Mouse (Mus musculus) T-helper 17 cell (primary cell): ENCODE results near the gene Macrod1.

Source experiments
- in situ Hi-C, 2 experiments: fragments of 300-600 bp; cut with MboI, MseI; formaldehyde crosslinking; loops; 1 replicate in 1 of 2; 2 replicates in 1 of 2; pipeline ENCODE4 v1.15.1; 2025; ENCODE audit warnings: high pct_unique_total_duplicates in 2 of 2

The Macrod1 gene

DNA sequence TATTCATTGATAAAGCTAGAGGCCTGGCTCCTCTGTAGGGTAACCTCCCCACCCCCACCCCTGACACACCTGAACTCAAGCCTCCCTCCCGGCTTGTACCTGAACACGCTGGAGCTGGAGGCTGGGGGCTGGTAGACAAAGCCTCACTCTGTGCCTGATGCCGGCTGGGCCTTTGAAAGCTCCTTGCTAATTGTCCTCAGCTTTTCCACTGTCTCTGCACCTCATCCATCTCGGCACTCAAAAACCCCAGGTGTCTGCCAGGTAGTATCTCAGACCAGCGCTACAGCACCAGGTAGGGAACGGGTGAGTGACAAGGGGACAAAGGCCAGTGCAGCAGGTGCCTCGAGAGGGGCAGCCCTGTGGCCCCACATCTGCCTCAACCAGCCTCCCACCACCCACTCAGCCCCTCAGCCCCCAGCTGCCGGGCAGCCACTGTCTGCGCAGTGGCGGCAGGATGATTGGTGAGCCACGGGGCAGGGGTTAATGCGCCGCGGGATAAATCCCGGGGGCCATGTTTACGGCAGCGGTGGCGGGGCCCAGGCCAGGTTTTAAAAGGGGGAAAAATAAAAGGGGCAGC is 129.2 kb downstream of the Macrod1 start:
- in situ Hi-C loops = no loop called here

- in situ Hi-C loops = no loop called here
Observed at GRCm38 (mm10) chr19:7187157-7187556, 130.5 kb downstream of the Macrod1 start.

DNA sequence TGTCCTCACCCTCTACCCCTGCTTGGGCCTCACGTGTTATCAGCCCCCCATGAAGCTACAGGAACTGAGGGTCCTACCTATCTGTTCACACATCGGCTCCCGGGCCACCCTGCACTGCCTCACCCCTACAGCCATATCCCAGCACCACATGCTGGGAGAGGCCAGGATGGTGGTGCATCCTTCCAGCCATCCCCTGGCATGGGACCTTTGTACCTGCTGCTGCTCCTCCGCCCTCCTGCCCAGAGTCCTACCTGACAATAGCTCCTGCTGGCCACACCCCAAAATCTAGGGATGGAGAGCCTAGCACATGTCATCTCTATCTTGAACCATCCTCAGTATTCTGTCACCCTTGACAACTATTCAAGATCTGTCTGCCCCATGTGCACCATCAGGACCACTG is 132.4 kb downstream of the Macrod1 start:
- in situ Hi-C loops = no loop called here

DNA sequence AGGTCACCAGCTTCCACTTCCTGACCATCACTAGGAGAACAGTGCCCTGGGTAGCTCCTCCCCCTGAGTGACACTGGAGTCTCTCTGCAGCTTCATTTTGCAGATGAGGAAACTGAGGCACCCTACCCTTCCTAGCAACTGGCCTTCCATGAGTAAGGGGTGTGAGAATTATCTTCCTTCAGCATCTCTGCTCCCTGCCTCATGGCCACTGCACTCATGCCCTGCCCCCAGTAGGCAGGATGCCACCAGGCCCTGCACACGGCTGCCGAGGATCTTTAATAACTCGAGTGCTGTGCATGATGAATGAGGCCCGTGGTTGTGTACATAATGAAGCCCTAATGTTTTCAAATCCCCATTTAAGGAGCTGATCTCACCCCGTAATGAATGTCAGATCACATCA is 134.4 kb downstream of the Macrod1 start:
- in situ Hi-C loops = loop anchor here (5.0 to 10.0 kb wide), 3 partner anchors 124 to 1696 kb away; partner anchors contain the start of gene Cfl1 (in 1 of the 2)

- in situ Hi-C loops = loop anchor here (5.0 to 10.0 kb wide), 3 partner anchors 124 to 1697 kb away; partner anchors contain the start of gene Cfl1 (in 1 of the 2)
Observed at GRCm38 (mm10) chr19:7191639-7192038, 135.0 kb downstream of the Macrod1 start.

DNA sequence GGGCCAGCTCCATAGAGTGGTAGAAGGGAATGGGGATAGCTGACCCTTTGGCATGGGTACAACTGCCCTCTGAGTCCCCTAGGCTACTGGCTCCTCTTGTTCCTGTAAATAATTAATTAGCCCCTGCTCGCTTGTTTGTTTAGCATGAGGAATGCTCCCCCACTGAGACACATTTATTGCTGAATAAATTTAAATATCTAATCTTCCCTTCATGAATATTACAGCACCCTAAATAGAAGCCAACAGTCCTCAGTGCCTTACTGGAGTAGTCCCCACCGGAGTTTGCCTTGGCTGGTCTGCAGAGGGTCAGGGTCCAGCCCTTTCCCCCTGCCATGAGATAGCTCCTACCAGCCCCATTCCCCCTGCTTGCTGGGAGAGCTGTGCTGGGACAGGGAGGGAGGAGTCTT is 136.0 kb downstream of the Macrod1 start:
- in situ Hi-C loops = loop anchor here (5.0 to 10.0 kb wide), 3 partner anchors 125 to 1698 kb away; partner anchors contain the start of gene Cfl1 (in 1 of the 2)

DNA sequence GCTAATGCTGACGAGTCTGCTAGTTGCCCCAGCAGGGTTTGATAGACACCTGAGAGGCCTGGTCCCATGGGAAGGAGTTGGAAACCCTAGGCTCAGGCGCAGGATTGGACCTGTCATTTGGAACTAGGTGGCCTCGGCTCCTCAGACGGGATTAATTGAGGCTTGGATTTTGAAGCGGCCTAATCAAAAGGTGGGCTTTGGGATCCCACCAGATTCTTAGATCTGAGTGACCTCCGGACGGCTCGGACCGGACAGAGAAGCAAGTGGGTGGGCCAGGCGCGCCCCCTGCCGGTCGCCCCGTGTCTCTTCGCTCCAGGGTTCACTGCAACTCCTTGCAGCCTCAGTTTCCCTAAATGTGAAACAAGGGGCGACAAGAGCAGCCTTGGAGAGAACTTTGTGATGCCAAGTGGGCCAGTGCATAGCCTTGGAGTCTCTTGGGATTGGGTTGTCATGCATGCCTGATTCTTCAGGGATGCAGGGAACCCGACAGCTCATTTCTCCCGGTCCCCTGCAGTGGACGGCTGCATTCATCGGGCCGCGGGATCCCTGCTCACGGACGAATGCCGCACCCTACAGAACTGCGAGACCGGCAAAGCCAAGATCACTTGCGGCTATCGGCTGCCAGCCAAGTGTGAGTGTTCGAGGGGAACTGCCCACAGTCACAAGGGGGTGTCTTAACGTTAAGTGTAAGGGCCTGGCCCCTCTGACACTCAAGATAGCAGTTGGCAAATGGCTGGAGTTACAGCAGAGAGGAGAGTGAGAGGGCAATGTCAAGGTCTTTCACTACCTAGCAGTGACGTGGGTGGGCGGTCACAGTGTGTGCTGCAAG is 139.5 kb downstream of the Macrod1 start:
- in situ Hi-C loops = loop anchor here (10.0 kb wide), 2 partner anchors 131 to 1701 kb away; partner anchors contain the start of gene Cfl1 (in 1 of the 2)

DNA sequence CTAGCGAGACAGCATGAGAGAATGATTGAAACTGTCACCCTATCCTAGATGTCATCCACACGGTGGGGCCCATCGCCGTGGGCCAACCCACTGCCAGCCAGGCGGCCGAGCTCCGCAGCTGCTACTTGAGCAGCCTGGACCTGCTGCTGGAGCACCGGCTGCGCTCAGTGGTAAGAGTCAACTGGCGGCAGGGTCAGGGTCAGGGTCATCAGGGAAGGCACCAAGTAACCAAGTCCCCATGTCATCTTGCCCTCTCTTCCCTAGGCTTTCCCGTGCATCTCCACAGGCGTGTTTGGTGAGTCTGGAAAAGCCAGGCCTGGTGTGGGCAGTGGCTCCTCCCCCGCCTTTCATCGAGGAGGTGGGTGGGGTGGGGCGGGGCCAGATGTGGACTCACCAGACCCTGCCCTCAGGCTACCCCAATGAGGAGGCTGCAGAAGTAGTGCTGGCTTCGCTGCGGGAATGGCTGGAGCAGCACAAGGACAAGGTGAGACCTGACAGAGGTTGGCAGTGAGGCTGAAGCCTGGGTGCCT is 140.2 kb downstream of the Macrod1 start:
- in situ Hi-C loops = loop anchor here (10.0 kb wide), 2 partner anchors 132 to 1702 kb away; partner anchors contain the start of gene Cfl1 (in 1 of the 2)

DNA sequence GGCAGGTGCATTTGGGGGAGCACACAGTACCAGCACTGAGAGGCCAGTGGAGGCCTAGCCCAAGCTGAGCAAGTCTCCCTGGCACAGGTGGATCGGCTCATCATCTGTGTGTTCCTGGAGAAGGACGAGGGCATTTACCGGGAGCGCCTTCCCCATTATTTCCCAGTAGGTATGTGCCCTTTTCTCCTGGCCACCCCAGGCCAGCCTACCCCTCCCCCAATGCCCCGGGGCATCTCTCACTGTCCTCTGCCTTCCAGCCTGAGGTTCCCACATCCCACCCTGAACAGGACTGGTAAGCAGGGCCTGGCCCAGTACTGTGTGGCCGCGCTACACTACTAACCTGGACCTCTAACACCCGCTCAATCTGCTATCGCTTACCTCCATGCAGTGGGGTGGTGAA is 140.8 kb downstream of the Macrod1 start:
- in situ Hi-C loops = loop anchor here (10.0 kb wide), 2 partner anchors 133 to 1703 kb away; partner anchors contain the start of gene Cfl1 (in 1 of the 2)

DNA sequence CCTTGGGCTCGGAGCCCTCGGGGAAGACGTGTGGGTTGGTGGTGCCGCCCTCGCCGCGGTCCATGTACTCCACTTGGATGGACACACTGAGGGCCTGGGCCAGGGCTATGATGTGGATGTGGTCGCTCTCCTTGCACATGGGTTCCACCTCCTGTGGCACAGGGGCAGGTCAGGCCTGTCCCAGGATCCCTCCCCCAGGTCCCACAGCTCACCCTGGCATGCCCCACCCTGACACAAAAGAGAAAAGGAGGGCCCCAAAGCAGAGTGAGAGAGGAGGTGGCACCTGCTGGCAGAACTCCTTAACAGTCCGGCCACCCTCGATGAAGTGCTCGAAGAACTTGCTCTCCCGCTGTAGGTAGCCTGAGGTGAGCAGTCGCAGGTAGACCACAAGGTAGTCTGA is 142.5 kb downstream of the Macrod1 start:
- in situ Hi-C loops = loop anchor here (10.0 kb wide), 2 partner anchors 134 to 1704 kb away; partner anchors contain the start of gene Cfl1 (in 1 of the 2)

DNA sequence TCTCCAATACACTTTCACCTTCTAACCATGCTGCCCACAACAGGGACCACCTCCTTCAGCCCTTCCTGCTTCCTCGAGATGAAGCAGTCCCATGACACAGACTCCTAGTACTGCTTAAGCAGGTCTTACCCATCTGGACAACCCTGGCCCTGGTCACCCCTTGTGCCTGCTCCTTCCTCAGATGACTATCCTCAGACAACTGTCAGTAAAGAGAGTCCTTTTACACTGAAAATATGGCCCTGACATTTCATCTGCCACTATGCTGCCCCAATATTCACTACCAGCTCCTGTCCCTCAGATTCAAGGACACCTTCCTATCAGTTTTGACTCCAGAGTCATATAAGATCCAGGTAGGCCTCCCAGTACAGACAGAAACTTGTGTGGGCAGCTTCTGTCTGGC is 143.8 kb downstream of the Macrod1 start:
- in situ Hi-C loops = loop anchor here in 1 of 2 experiments (10.0 kb wide), 1 partner anchor 1736 kb away; the partner anchor contains the start of genes Ctsw and Fibp

DNA sequence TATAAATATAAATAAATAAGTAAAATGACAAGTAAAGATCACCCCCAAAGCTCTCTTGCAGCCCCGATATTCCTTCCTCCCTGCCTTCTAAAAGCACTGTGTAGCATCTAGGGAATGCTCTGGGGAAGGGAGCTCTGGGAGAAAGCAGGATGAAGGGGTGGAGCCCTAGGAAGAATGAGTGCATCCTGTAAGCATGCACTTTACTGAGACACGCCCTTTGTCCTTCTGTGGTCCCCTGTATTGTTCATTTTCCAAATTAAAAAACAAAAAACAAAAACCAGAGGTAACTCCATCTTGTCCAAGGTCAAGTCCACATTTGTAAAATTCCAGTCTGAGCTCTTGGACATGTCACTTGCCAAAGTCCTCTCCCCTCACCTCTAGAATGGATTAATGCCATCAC is 148.3 kb downstream of the Macrod1 start:
- in situ Hi-C loops = loop anchor here in 1 of 2 experiments (10.0 kb wide), 1 partner anchor 1740 kb away; the partner anchor contains the start of genes Ctsw and Fibp

- in situ Hi-C loops = loop anchor here in 1 of 2 experiments (10.0 kb wide), 1 partner anchor 1741 kb away; the partner anchor contains the start of genes Ctsw and Fibp
Observed at GRCm38 (mm10) chr19:7205326-7205725, 148.7 kb downstream of the Macrod1 start.

- in situ Hi-C loops = loop anchor here in 1 of 2 experiments (10.0 kb wide), 1 partner anchor 1741 kb away; the partner anchor contains the start of genes Ctsw and Fibp
Observed at GRCm38 (mm10) chr19:7205753-7206736, 149.4 kb downstream of the Macrod1 start, which contains the start of gene Otub1. Otub1 (minus strand) TSS chr19:7206316.

GRCm38 (mm10) chr19:7209907-7210646 is 153.5 kb downstream of the Macrod1 start:
- in situ Hi-C loops = loop anchor here in 1 of 2 experiments (10.0 kb wide), 1 partner anchor 1745 kb away; the partner anchor contains the start of genes Ctsw and Fibp

- in situ Hi-C loops = no loop called here
Observed at GRCm38 (mm10) chr19:7212216-7212615, 155.6 kb downstream of the Macrod1 start.

- in situ Hi-C loops = no loop called here
Observed at GRCm38 (mm10) chr19:7213010-7213409, 156.4 kb downstream of the Macrod1 start.

DNA sequence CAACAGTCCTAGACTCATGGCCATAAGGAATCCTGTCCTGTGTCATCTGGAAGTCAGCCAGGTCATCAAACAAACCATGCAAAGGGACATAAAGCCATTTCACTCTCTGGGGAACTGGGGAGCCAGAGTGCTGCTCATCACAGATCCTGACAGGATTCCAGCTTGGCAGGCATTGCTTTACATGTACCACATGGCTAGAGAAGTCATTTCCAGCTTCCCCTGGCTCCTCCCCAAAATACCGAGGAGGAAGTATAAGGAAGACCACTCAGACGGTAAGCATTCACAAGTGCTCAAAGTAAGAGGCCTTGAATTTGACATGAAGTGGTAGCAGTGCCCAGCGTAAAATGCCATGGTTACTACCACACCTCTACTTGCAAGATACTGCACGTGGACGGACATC is 157.9 kb downstream of the Macrod1 start:
- in situ Hi-C loops = no loop called here

DNA sequence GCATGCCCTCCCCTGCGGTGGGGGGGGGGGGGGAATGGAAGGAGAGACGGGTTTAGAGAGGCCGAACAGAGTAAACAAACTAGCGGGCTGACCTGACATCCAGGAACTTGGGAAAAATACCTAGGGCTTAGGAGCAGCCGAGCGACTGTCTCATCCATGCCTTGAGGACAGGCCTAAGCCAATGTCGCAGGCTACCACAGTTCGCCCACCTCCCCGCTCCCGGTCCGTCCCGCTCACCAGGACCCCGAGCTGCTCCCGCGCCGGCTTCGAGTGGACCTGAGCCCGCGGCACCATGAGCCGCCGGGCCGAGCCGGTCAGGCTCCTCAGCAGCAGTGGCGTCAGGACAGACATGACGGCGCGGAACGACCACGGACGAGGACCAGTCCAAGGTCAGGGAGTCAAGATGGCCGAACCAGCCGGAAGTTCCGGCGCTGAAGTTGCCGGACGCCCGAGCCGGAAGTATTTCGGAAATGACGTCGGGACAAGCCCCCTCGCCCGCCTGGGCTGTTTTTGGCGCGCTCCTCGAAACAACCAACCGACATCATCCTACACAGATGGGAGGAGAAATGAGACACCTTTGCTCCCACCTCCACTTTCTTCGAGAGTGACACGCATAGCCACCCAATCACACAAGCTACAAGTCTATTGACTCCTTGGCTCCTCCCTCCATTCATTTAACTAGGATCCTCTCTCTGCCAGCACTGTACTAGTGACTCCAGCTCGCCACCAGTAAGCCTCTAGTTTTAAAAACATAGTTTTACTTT is 160.7 kb downstream of the Macrod1 start, which contains the start of gene Cox8a:
Gene Cox8a (minus strand): TSS at position 455 of the 764 bp plus-strand sequence.
- in situ Hi-C loops = no loop called here
